Mouse (Mus musculus): ENCODE measurements at regions not wholly inside any gene's neighbourhood (a gene's known extent, or its start where the extent isn't known, plus 50 kb on each side); places are given as distances from the start of the nearest gene placed in this dataset.
"Not testable (repeated sequence)": the region's sequence is repeated elsewhere in the genome, so short reads cannot be mapped to it uniquely, and the experiment has no call there.

DNA sequence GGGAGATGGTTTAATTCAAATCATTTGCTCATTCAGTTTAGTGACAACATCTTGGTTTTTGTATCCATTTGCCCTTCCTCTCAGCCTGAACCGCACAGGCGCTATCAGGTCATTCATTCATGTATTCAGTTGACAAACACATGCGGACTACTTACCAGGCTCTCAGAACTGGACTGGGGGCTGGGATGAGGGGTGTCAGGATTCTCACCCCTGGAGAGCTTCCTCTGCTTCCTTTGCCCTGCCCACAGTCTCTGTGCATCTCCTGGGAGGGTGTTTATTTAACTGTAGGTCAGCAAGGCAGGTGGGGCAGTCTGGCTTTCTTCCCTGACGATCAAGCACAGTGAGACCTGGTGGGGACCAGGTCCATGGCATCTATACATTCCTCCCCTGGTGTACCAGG is 123.6 kb upstream of the Slc1a3 start:
- no peak for ATAC-seq (replicated peaks; ENCODE audit: low FRiP score, poor library complexity, severe bottlenecking)

DNA sequence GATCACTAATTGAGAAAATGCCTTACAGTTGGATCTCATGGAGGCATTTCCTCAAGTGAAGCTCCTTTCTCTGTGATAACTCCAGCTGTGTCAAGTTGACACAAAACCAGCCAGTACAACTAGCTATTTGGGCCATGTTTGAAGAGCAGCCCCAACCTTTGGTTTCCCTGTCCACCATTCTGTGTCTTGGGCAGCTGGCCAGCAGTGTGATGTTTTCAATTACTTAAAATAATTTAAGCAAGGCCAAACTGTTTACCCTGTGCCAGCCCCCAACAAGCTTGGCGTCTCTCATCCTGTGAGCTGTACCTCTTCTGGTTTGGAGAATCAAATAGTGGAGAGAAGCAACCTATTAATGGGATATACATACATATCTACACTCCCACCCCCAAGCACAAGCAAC is 122.4 kb upstream of the Slc1a3 start:
- no peak for ATAC-seq (replicated peaks; ENCODE audit: low FRiP score, poor library complexity, severe bottlenecking)

- ATAC-seq (replicated peaks; ENCODE audit: low FRiP score, poor library complexity, severe bottlenecking): no peak
Observed at GRCm38 (mm10) chr15:8831720-8832620, 121.4 kb upstream of the Slc1a3 start.

GRCm38 (mm10) chr15:8824861-8825260 is 114.3 kb upstream of the Slc1a3 start:
- no peak for ATAC-seq (replicated peaks; ENCODE audit: low FRiP score, poor library complexity, severe bottlenecking)

DNA sequence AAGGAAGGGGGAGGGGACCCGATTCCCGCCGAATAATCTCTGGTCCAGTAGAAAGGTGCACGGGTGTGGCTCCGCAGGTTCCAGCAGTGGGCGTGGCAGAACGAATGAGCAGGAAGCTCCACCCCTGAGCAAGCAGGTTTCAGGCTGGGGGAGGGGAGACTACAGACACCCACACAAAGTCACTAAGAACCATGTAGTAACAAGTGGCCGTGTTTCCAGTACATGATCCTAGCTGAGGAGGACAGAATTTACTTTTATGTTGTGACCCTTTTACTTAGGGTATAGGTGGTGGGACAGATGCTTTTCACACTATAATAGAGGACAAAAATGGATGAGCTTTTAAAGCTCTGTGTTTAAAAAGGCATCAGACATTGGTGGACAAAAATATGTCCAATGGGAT is 112.2 kb upstream of the Slc1a3 start:
- not testable (repeated sequence) for ATAC-seq (replicated peaks; ENCODE audit: low FRiP score, poor library complexity, severe bottlenecking)

- no peak for ATAC-seq (replicated peaks; ENCODE audit: low FRiP score, poor library complexity, severe bottlenecking)
Observed at GRCm38 (mm10) chr15:8817542-8817941, 107.0 kb upstream of the Slc1a3 start.

DNA sequence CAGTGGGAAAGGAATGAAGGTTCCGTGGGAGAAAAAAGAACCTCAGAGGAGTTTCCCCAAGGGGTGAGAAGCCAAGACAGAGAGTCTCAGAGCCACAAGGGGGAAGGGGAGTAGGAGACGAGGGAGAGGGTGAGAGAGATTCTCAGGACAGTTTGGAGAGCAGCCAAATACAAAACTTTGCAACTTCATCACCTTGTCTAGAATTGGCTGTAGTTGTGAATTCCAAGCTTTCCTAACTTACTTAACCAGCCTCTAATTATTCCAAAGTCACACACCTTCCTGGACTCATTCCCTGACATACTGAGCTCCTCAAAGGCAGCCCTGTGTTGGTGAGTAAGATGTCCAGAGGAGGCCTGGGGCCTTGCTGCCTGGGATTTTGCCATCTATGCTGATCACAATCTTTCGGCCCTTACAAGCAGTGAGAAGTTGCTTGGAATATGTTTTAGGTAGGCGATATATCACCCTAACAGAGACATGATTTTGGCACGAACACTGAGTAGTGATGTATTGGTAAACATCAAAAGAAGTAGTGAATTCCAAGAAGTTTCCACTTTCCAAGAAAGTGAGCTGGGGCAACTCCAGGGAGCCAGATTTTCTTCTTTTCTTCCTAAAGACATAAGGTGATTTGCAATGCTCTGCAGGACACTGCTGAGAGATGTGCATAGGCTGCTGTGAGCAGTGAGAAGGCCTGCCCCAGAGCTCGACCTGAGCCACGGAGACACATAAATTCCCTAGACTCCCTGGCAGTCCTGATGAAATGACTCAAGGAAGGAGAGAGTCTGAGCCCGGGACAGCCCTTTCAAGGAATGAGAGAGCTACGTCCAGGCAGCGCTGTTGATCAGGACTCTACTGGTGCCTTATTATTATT is 106.2 kb upstream of the Slc1a3 start:
- no peak for ATAC-seq (replicated peaks; ENCODE audit: low FRiP score, poor library complexity, severe bottlenecking)

GRCm38 (mm10) chr15:8815958-8816357 is 105.4 kb upstream of the Slc1a3 start:
- ATAC-seq (replicated peaks; ENCODE audit: low FRiP score, poor library complexity, severe bottlenecking): no peak

DNA sequence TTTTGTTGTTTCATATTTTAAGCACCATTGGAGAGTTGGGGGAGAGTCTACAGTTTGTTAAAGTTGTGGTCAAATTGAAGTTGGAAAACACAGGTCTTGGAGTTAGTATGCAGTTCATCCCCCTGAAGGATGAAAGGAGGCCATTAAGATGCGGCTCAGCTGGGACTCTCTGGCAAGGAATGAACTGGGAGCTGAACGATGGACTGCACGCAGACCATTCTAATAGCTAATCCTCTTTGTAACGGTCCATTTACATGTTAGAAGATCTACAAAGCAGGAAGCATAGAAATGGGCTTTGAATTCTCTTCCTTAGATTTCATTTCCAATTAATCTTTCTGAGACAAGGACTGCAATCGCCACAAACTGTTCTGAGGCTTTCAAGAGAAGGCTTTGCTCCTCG is 104.7 kb upstream of the Slc1a3 start:
- no peak for ATAC-seq (replicated peaks; ENCODE audit: low FRiP score, poor library complexity, severe bottlenecking)

GRCm38 (mm10) chr15:8806354-8806753 is 95.8 kb upstream of the Slc1a3 start:
- ATAC-seq (replicated peaks; ENCODE audit: low FRiP score, poor library complexity, severe bottlenecking): no peak

GRCm38 (mm10) chr15:8805565-8805964 is 95.0 kb upstream of the Slc1a3 start:
- not testable (repeated sequence) for ATAC-seq (replicated peaks; ENCODE audit: low FRiP score, poor library complexity, severe bottlenecking)

DNA sequence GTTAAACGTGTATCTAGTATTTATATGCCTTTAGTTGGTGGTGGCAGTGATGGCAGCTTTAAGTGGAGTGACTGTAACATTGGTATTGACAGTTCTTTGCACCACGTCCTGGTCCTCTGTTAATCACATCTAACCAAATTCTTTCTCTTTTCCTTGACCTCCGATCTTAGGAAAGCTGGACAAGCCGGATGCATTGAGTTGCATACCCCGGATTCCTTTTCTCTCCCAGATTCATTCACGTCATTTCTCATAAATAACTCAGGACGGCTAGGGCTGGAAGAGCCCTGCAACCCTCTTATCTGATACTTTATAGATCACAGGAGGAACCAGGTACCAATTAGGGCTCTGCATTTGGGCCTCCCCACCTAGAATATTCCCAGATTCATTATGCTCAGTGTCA is 91.5 kb upstream of the Slc1a3 start:
- no peak for ATAC-seq (replicated peaks; ENCODE audit: low FRiP score, poor library complexity, severe bottlenecking)

DNA sequence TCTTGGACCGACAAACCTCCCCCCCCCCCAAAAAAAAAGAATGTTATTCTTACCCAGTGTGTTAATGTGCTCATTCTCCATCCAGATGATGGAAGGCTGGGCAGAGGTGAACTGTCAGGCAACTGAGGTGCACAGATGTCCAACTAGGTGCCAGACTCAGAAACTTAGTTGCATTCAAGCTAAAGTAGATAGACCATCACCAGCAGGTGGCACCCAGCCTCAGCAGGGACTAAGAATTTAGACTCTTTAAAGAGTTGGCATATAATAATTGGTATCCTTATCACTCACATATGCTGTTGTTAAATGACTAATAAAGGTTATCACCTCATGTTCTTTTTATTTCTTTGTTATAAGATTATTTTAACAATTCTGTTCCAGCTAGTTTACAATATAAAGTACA is 86.5 kb upstream of the Slc1a3 start:
- no peak for ATAC-seq (replicated peaks; ENCODE audit: low FRiP score, poor library complexity, severe bottlenecking)

- no peak for ATAC-seq (replicated peaks; ENCODE audit: low FRiP score, poor library complexity, severe bottlenecking)
Observed at GRCm38 (mm10) chr15:8792106-8792505, 81.5 kb upstream of the Slc1a3 start.

- ATAC-seq (replicated peaks; ENCODE audit: low FRiP score, poor library complexity, severe bottlenecking): no peak
Observed at GRCm38 (mm10) chr15:8789924-8790323, 79.4 kb upstream of the Slc1a3 start.

DNA sequence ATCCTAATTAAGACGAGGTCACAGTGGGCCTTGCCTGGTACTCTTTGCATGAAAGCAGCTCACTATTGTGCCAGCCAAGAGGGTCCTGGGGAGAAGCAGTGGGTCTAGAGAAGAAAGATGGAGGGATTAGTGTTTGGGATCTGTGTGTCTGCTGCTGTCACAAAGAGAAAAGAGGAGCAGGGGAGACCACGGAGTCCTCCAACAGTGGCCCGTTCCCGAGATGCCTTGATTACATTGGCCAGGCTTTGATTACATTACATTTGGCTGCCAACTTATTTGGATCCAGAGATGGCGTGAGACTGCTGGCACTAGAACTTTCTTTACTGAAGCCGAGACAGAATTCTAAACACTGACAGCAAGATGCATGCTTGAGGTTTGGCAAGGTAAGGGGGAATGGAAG is 78.4 kb upstream of the Slc1a3 start:
- no peak for ATAC-seq (replicated peaks; ENCODE audit: low FRiP score, poor library complexity, severe bottlenecking)

GRCm38 (mm10) chr15:8785537-8785936 is 75.0 kb upstream of the Slc1a3 start:
- no peak for ATAC-seq (replicated peaks; ENCODE audit: low FRiP score, poor library complexity, severe bottlenecking)

GRCm38 (mm10) chr15:8783567-8783966 is 73.0 kb upstream of the Slc1a3 start:
- no peak for ATAC-seq (replicated peaks; ENCODE audit: low FRiP score, poor library complexity, severe bottlenecking)

- ATAC-seq (replicated peaks; ENCODE audit: low FRiP score, poor library complexity, severe bottlenecking): no peak
Observed at GRCm38 (mm10) chr15:8783036-8783435, 72.5 kb upstream of the Slc1a3 start.

- ATAC-seq (replicated peaks; ENCODE audit: low FRiP score, poor library complexity, severe bottlenecking): no peak
Observed at GRCm38 (mm10) chr15:8782131-8782507, 71.6 kb upstream of the Slc1a3 start.
